Mouse (Mus musculus) ovary, postnatal 36 days (tissue): ENCODE data around the gene Pde4a.
"Not testable (repeated sequence)": the region's sequence is repeated elsewhere in the genome, so short reads cannot be mapped to it uniquely, and the experiment has no call there.

ENCODE experiments used
- DNase-seq: peaks from one replicate; pipeline ENCODE4 v3.0.0; 2022; ENCODE audit warnings: low spot score, mixed read lengths

The Pde4a gene

GRCm38 (mm10) chr9:21220490-21221382 is 55.2 kb downstream of the Pde4a start:
- peak; percentile 90 for DNase-seq

- DNase-seq = no peak
These were observed 55.9 kb downstream of the Pde4a start for GRCm38 (mm10) chr9:21221383-21221929.

- DNase-seq = not testable (repeated sequence)
These were observed 58.0 kb downstream of the Pde4a start for GRCm38 (mm10) chr9:21223490-21223889.

- DNase-seq = no peak
These were observed 58.4 kb downstream of the Pde4a start for GRCm38 (mm10) chr9:21223906-21224305.

GRCm38 (mm10) chr9:21224576-21225414 is 59.3 kb downstream of the Pde4a start:
- DNase-seq = no peak

GRCm38 (mm10) chr9:21225415-21225758 is 59.9 kb downstream of the Pde4a start:
- no peak for DNase-seq

GRCm38 (mm10) chr9:21227342-21227741 is 61.8 kb downstream of the Pde4a start:
- DNase-seq = no peak

- no peak for DNase-seq
These were observed 66.0 kb downstream of the Pde4a start for GRCm38 (mm10) chr9:21231551-21231950.

GRCm38 (mm10) chr9:21232867-21233266 is 67.4 kb downstream of the Pde4a start:
- DNase-seq = no peak

GRCm38 (mm10) chr9:21233366-21233765 is 67.9 kb downstream of the Pde4a start:
- DNase-seq = no peak

- no peak for DNase-seq
These were observed 68.3 kb downstream of the Pde4a start for GRCm38 (mm10) chr9:21233805-21234204.

GRCm38 (mm10) chr9:21235341-21235740 is 69.8 kb downstream of the Pde4a start:
- DNase-seq = no peak

GRCm38 (mm10) chr9:21236991-21237367 is 71.5 kb downstream of the Pde4a start:
- no peak for DNase-seq

- no peak for DNase-seq
These were observed 72.0 kb downstream of the Pde4a start for GRCm38 (mm10) chr9:21237368-21238003.

GRCm38 (mm10) chr9:21238004-21238732 is 72.7 kb downstream of the Pde4a start:
- DNase-seq = no peak

GRCm38 (mm10) chr9:21238733-21239464 is 73.4 kb downstream of the Pde4a start, which contains the start of gene Keap1:
Keap1 (minus strand) TSS chr9:21239361.
- peak; percentile 85 for DNase-seq

- no peak for DNase-seq
These were observed 73.9 kb downstream of the Pde4a start for GRCm38 (mm10) chr9:21239465-21239848.

- DNase-seq = peak; percentile 72
These were observed 75.8 kb downstream of the Pde4a start for GRCm38 (mm10) chr9:21241343-21241742.

GRCm38 (mm10) chr9:21243826-21244427 is 78.4 kb downstream of the Pde4a start:
- no peak for DNase-seq

GRCm38 (mm10) chr9:21244428-21245112 is 79.1 kb downstream of the Pde4a start:
- no peak for DNase-seq
